Mouse (Mus musculus) left cerebral cortex, postnatal 36 days (tissue): Measurements from ENCODE around the gene Plcb2. TPM values are rescaled to one million over a fixed set of nuclear protein-coding genes. Genes with fewer than 3 reads are reported as not detected.

Experiments used
- DNase-seq, 2 experiments: peaks; one replicate each; pipeline ENCODE4 v3.0.0; 2021 to 2022; ENCODE audit warnings: low spot score in 2 of 2, mixed read lengths in 1 of 2
- intact Hi-C: fragments of 180-260 bp; cut with DNase I; formaldehyde crosslinking; loops from one replicate; pipeline ENCODE4 v1.15.1; 2025
- total RNA-seq, 2 experiments: library from RNA; stranded (reverse); gene quantifications; 2 replicates each; pipeline ENCODE4 v1.2.3; 2021

Plcb2 gene
- total RNA-seq, 2 experiments from 2014 or later, result 2.4 to 3.4 TPM

- DNase-seq, result no peak
- intact Hi-C loops, result no loop called here
Observed at GRCm38 (mm10) chr2:118754143-118754542, 25.9 kb upstream of the Plcb2 start.

- no peak for DNase-seq
- intact Hi-C loops, result no loop called here
Observed at GRCm38 (mm10) chr2:118752792-118753108, 24.5 kb upstream of the Plcb2 start.

- intact Hi-C loops, result no loop called here
- DNase-seq, result no peak
Observed at GRCm38 (mm10) chr2:118751896-118752791, 23.9 kb upstream of the Plcb2 start.

GRCm38 (mm10) chr2:118750476-118750875 lies 22.2 kb upstream of the Plcb2 start:
- DNase-seq, result no peak
- intact Hi-C loops, result no loop called here

- intact Hi-C loops, result loop anchor here (5.0 kb wide), 2 partner anchors 47 to 148 kb away; partner anchors contain the start of gene Ankrd63
Observed at GRCm38 (mm10) chr2:118749341-118749884, 21.2 kb upstream of the Plcb2 start.

GRCm38 (mm10) chr2:118747301-118747960 lies 19.2 kb upstream of the Plcb2 start:
- intact Hi-C loops, result loop anchor here (2.0 to 5.0 kb wide), 3 partner anchors 15 to 150 kb away; partner anchors contain the start of genes Ankrd63 and Ccdc9b
- DNase-seq, result no peak

More at GRCm38 (mm10) chr2:118749341-118749884, 21.2 kb upstream of the Plcb2 start:
- DNase-seq, result no peak

GRCm38 (mm10) chr2:118745915-118746901 lies 18.0 kb upstream of the Plcb2 start:
- intact Hi-C loops, result loop anchor here (1.0 to 5.0 kb wide), 4 partner anchors 17 to 151 kb away; partner anchors contain the start of genes Ankrd63 and Ccdc9b

GRCm38 (mm10) chr2:118745232-118745884 lies 17.1 kb upstream of the Plcb2 start, which contains the start of gene Inafm2:
TSS of gene Inafm2 (plus strand) at chr2:118745758.
- intact Hi-C loops, result loop anchor here (1.0 to 5.0 kb wide), 3 partner anchors 43 to 152 kb away; partner anchors contain the start of gene Ankrd63

More at GRCm38 (mm10) chr2:118745915-118746901, 18.0 kb upstream of the Plcb2 start:
- peak; percentile 42 to 47 for DNase-seq

GRCm38 (mm10) chr2:118744621-118745020 lies 16.4 kb upstream of the Plcb2 start:
- intact Hi-C loops, result loop anchor here (1.0 to 5.0 kb wide), 3 partner anchors 42 to 153 kb away; partner anchors contain the start of gene Ankrd63
- no peak for DNase-seq

More at GRCm38 (mm10) chr2:118745232-118745884, 17.1 kb upstream of the Plcb2 start, which contains the start of gene Inafm2:
- DNase-seq, result peak; percentile 91 to 93

- intact Hi-C loops, result no loop called here
Observed at GRCm38 (mm10) chr2:118743261-118743943, 15.2 kb upstream of the Plcb2 start.

GRCm38 (mm10) chr2:118741183-118741582 lies 12.9 kb upstream of the Plcb2 start:
- intact Hi-C loops, result no loop called here
- no peak for DNase-seq

More at GRCm38 (mm10) chr2:118743261-118743943, 15.2 kb upstream of the Plcb2 start:
- DNase-seq, result no peak

GRCm38 (mm10) chr2:118740341-118740740 lies 12.1 kb upstream of the Plcb2 start:
- DNase-seq, result no peak
- intact Hi-C loops, result no loop called here

GRCm38 (mm10) chr2:118733341-118733740 lies 5.1 kb upstream of the Plcb2 start:
- intact Hi-C loops, result no loop called here
- peak in 1 of 2 experiments; percentile 34 for DNase-seq

- intact Hi-C loops, result loop anchor here (2.0 kb wide), 1 partner anchor 93 kb away; no protein-coding TSS in a partner anchor
Observed at GRCm38 (mm10) chr2:118731981-118732380, 3.7 kb upstream of the Plcb2 start.

GRCm38 (mm10) chr2:118730622-118730915 lies 2.3 kb upstream of the Plcb2 start:
- DNase-seq, result peak; percentile 73 to 78
- intact Hi-C loops, result loop anchor here (1.0 to 2.0 kb wide), 2 partner anchors 30 to 92 kb away; no protein-coding TSS in a partner anchor

More at GRCm38 (mm10) chr2:118731981-118732380, 3.7 kb upstream of the Plcb2 start:
- DNase-seq, result no peak

GRCm38 (mm10) chr2:118729816-118730621 lies 1.8 kb upstream of the Plcb2 start:
- intact Hi-C loops, result loop anchor here (1.0 to 2.0 kb wide), 2 partner anchors 30 to 91 kb away; no protein-coding TSS in a partner anchor
- DNase-seq, result no peak

GRCm38 (mm10) chr2:118729194-118729593 lies 956 bp upstream of the Plcb2 start:
- intact Hi-C loops, result no loop called here
- DNase-seq, result no peak
